Mouse (Mus musculus): Measurements from ENCODE around the gene Adamts9.

Gene Adamts9

GRCm38 (mm10) chr6:92726121-92726520, 217.2 kb downstream of the Adamts9 start:
- no peak for DNase-seq (ENCODE audit: low read depth, low spot score)

- DNase-seq (ENCODE audit: low read depth, low spot score): no peak
Observed at GRCm38 (mm10) chr6:92724394-92724793, 218.9 kb downstream of the Adamts9 start.
